Mouse (Mus musculus): ENCODE measurements around the gene Kcnq1. TPM values are rescaled to one million over a fixed set of nuclear protein-coding genes. Genes with fewer than 3 reads are reported as not detected.

Gene Kcnq1
- polyA plus RNA-seq, 1 experiment from 2014 or later, result 0.48 TPM

- H3K9me3 ChIP-seq (replicated peaks), result no peaks in the 10 kb centered on the region
- no peaks in the 10 kb centered on the region for H3K36me3 ChIP-seq (ENCODE audit: poor library complexity, severe bottlenecking)
- ATAC-seq, result no peak
- no peak overlapping the region for H3K27ac ChIP-seq
- H3K9ac ChIP-seq, result no peak overlapping the region
- H3K4me3 ChIP-seq, result no peak overlapping the region
- H3K27me3 ChIP-seq, result peaks cover 9% of the 10 kb centered on the region
- no peak overlapping the region for H3K4me2 ChIP-seq
- WGBS, result 73% methylated on average over 5 of the region's 5 CpGs
- no peaks in the 10 kb centered on the region for H3K4me1 ChIP-seq
Observed at GRCm38 (mm10) chr7:143190911-143191310, 84.7 kb downstream of the Kcnq1 start.

GRCm38 (mm10) chr7:143192392-143192791, 86.2 kb downstream of the Kcnq1 start:
- Histone ChIP-seq H3K9me3 (replicated peaks) (no peaks in the 10 kb centered on the region), H3K9ac (no peak overlapping the region), H3K36me3 (ENCODE audit: poor library complexity, severe bottlenecking) (no peaks in the 10 kb centered on the region), H3K27ac (no peak overlapping the region), H3K27me3 (peaks cover 9% of the 10 kb centered on the region), H3K4me2 (no peak overlapping the region), H3K4me1 (peaks cover 2% of the 10 kb centered on the region; the same call in 1 of the 2 replicates), H3K4me3 (no peak overlapping the region)
- no peak for ATAC-seq
- 89% methylated on average over 7 of the region's 7 CpGs for WGBS

- Histone ChIP-seq H3K4me2 (no peak overlapping the region), H3K27me3 (peaks cover 9% of the 10 kb centered on the region), H3K27ac (no peak overlapping the region), H3K9me3 (replicated peaks) (no peaks in the 10 kb centered on the region), H3K9ac (no peak overlapping the region), H3K4me3 (no peak overlapping the region), H3K36me3 (ENCODE audit: poor library complexity, severe bottlenecking) (no peaks in the 10 kb centered on the region), H3K4me1 (peaks cover 15% of the 10 kb centered on the region)
- no peak for ATAC-seq
- 88% methylated on average over 7 of the region's 7 CpGs for WGBS
Observed at GRCm38 (mm10) chr7:143194064-143194463, 87.9 kb downstream of the Kcnq1 start.

- H3K27ac ChIP-seq, result peak overlapping the region; percentile 37; the same call in 1 of the 2 replicates
- H3K9ac ChIP-seq, result peak overlapping the region; percentile 31; the same call in 1 of the 2 replicates
- peak; percentile 83 for ATAC-seq
Observed at GRCm38 (mm10) chr7:143197951-143198440, 91.8 kb downstream of the Kcnq1 start.

GRCm38 (mm10) chr7:143198443-143198842, 92.3 kb downstream of the Kcnq1 start:
- peaks cover 15% of the 10 kb centered on the region for H3K4me1 ChIP-seq
- H3K36me3 ChIP-seq (ENCODE audit: poor library complexity, severe bottlenecking), result no peaks in the 10 kb centered on the region
- H3K9me3 ChIP-seq (replicated peaks), result no peaks in the 10 kb centered on the region
- no peak overlapping the region for H3K27ac ChIP-seq
- no peak overlapping the region; the same call in 1 of the 2 replicates for H3K9ac ChIP-seq
- WGBS, result 22% methylated on average over 7 of the region's 7 CpGs
- ATAC-seq, result no peak
- H3K4me2 ChIP-seq, result peak overlapping the region; percentile 52
- H3K27me3 ChIP-seq, result peaks cover 9% of the 10 kb centered on the region; the same call in 1 of the 2 replicates
- no peak overlapping the region for H3K4me3 ChIP-seq

More at GRCm38 (mm10) chr7:143197951-143198440, 91.8 kb downstream of the Kcnq1 start:
- peak overlapping the region; percentile 13; the same call in 1 of the 2 replicates for H3K4me3 ChIP-seq
- peaks cover 15% of the 10 kb centered on the region for H3K4me1 ChIP-seq
- WGBS, result 12% methylated on average over 15 of the region's 15 CpGs
- no peaks in the 10 kb centered on the region for H3K36me3 ChIP-seq (ENCODE audit: poor library complexity, severe bottlenecking)
- H3K27me3 ChIP-seq, result peaks cover 9% of the 10 kb centered on the region; the same call in 1 of the 2 replicates
- no peaks in the 10 kb centered on the region for H3K9me3 ChIP-seq (replicated peaks)
- H3K4me2 ChIP-seq, result peak overlapping the region; percentile 52

GRCm38 (mm10) chr7:143201255-143201654, 95.1 kb downstream of the Kcnq1 start:
- Histone ChIP-seq H3K27ac (no peak overlapping the region), H3K36me3 (ENCODE audit: poor library complexity, severe bottlenecking) (no peaks in the 10 kb centered on the region), H3K9ac (no peak overlapping the region), H3K9me3 (replicated peaks) (no peaks in the 10 kb centered on the region), H3K4me1 (peaks cover 15% of the 10 kb centered on the region), H3K27me3 (no peaks in the 10 kb centered on the region), H3K4me2 (no peak overlapping the region), H3K4me3 (no peak overlapping the region)
- WGBS, result 90% methylated on average over 2 of the region's 2 CpGs
- ATAC-seq, result no peak

- no peak overlapping the region for H3K9ac ChIP-seq
- 97% methylated on average over 6 of the region's 6 CpGs for WGBS
- no peak overlapping the region for H3K4me3 ChIP-seq
- H3K27me3 ChIP-seq, result no peaks in the 10 kb centered on the region
- no peak overlapping the region for H3K27ac ChIP-seq
- ATAC-seq, result no peak
- no peaks in the 10 kb centered on the region for H3K9me3 ChIP-seq (replicated peaks)
- no peak overlapping the region for H3K4me2 ChIP-seq
- H3K36me3 ChIP-seq (ENCODE audit: poor library complexity, severe bottlenecking), result no peaks in the 10 kb centered on the region
- no peaks in the 10 kb centered on the region for H3K4me1 ChIP-seq
Observed at GRCm38 (mm10) chr7:143203897-143204296, 97.7 kb downstream of the Kcnq1 start.

- no peak overlapping the region for H3K9ac ChIP-seq
- no peaks in the 10 kb centered on the region for H3K4me1 ChIP-seq
- no peak for ATAC-seq
- H3K27me3 ChIP-seq, result no peaks in the 10 kb centered on the region
- H3K4me3 ChIP-seq, result no peak overlapping the region
- no peak overlapping the region for H3K4me2 ChIP-seq
- 64% methylated on average over 4 of the region's 4 CpGs for WGBS
- H3K36me3 ChIP-seq (ENCODE audit: poor library complexity, severe bottlenecking), result no peaks in the 10 kb centered on the region
- H3K9me3 ChIP-seq (replicated peaks), result no peaks in the 10 kb centered on the region
- H3K27ac ChIP-seq, result no peak overlapping the region
Observed at GRCm38 (mm10) chr7:143207044-143207443, 100.9 kb downstream of the Kcnq1 start.

- 88% methylated on average over 4 of the region's 4 CpGs for WGBS
- H3K36me3 ChIP-seq (ENCODE audit: poor library complexity, severe bottlenecking), result no peaks in the 10 kb centered on the region
- no peak overlapping the region for H3K4me2 ChIP-seq
Observed at GRCm38 (mm10) chr7:143210796-143211195, 104.6 kb downstream of the Kcnq1 start.

GRCm38 (mm10) chr7:143251206-143251605, 145.0 kb downstream of the Kcnq1 start:
- no peak overlapping the region for H3K27ac ChIP-seq
- H3K4me3 ChIP-seq, result no peak overlapping the region
- no peak overlapping the region for H3K4me2 ChIP-seq
- WGBS, result 84% methylated on average over 2 of the region's 2 CpGs
- no peaks in the 10 kb centered on the region for H3K4me1 ChIP-seq
- H3K9ac ChIP-seq, result no peak overlapping the region
- H3K36me3 ChIP-seq (ENCODE audit: poor library complexity, severe bottlenecking), result peaks cover 10% of the 10 kb centered on the region
- H3K9me3 ChIP-seq (replicated peaks), result peaks cover 27% of the 10 kb centered on the region; the same call in 1 of the 2 replicates
- H3K27me3 ChIP-seq, result no peaks in the 10 kb centered on the region
- no peak for ATAC-seq

More at GRCm38 (mm10) chr7:143210796-143211195, 104.6 kb downstream of the Kcnq1 start:
- Histone ChIP-seq H3K4me3 (no peak overlapping the region), H3K27me3 (no peaks in the 10 kb centered on the region), H3K9me3 (replicated peaks) (no peaks in the 10 kb centered on the region), H3K4me1 (no peaks in the 10 kb centered on the region), H3K9ac (no peak overlapping the region), H3K27ac (no peak overlapping the region)
- ATAC-seq, result no peak

GRCm38 (mm10) chr7:143253126-143253871, 147.1 kb downstream of the Kcnq1 start:
- no peaks in the 10 kb centered on the region for H3K4me1 ChIP-seq
- H3K9ac ChIP-seq, result no peak overlapping the region
- H3K4me3 ChIP-seq, result no peak overlapping the region
- WGBS, result 95% methylated on average over 6 of the region's 6 CpGs
- no peaks in the 10 kb centered on the region for H3K27me3 ChIP-seq
- H3K36me3 ChIP-seq (ENCODE audit: poor library complexity, severe bottlenecking), result peaks cover 10% of the 10 kb centered on the region
- no peak for ATAC-seq
- H3K27ac ChIP-seq, result no peak overlapping the region
- peaks cover 27% of the 10 kb centered on the region; the same call in 1 of the 2 replicates for H3K9me3 ChIP-seq (replicated peaks)
- H3K4me2 ChIP-seq, result no peak overlapping the region

- peaks cover 23% of the 10 kb centered on the region; the same call in 1 of the 2 replicates for H3K9me3 ChIP-seq (replicated peaks)
- no peak overlapping the region for H3K27ac ChIP-seq
- H3K27me3 ChIP-seq, result no peaks in the 10 kb centered on the region
- no peak for ATAC-seq
- peaks cover 10% of the 10 kb centered on the region for H3K36me3 ChIP-seq (ENCODE audit: poor library complexity, severe bottlenecking)
- 93% methylated on average over 2 of the region's 2 CpGs for WGBS
- no peak overlapping the region for H3K4me2 ChIP-seq
- H3K4me1 ChIP-seq, result no peaks in the 10 kb centered on the region
- H3K4me3 ChIP-seq, result no peak overlapping the region
- H3K9ac ChIP-seq, result no peak overlapping the region
Observed at GRCm38 (mm10) chr7:143254901-143255300, 148.7 kb downstream of the Kcnq1 start.
